Mouse (Mus musculus) layer of hippocampus, adult 9-10 months (tissue): ENCODE results near the gene Sema4b.

Experiments used
- DNase-seq: peaks from one replicate; pipeline ENCODE4 v3.0.0; 2022; ENCODE audit warnings: low spot score

Gene Sema4b

GRCm38 (mm10) chr7:80268897-80269750 is 82.5 kb downstream of the Sema4b start, which contains the start of gene Vps33b:
Vps33b (plus strand) TSS chr7:80269649.
- DNase-seq = peak; percentile 96

GRCm38 (mm10) chr7:80269751-80270255 is 83.2 kb downstream of the Sema4b start:
- no peak for DNase-seq

- no peak for DNase-seq
Observed at GRCm38 (mm10) chr7:80273456-80273855, 86.8 kb downstream of the Sema4b start.
